In the genomic region with DNA sequence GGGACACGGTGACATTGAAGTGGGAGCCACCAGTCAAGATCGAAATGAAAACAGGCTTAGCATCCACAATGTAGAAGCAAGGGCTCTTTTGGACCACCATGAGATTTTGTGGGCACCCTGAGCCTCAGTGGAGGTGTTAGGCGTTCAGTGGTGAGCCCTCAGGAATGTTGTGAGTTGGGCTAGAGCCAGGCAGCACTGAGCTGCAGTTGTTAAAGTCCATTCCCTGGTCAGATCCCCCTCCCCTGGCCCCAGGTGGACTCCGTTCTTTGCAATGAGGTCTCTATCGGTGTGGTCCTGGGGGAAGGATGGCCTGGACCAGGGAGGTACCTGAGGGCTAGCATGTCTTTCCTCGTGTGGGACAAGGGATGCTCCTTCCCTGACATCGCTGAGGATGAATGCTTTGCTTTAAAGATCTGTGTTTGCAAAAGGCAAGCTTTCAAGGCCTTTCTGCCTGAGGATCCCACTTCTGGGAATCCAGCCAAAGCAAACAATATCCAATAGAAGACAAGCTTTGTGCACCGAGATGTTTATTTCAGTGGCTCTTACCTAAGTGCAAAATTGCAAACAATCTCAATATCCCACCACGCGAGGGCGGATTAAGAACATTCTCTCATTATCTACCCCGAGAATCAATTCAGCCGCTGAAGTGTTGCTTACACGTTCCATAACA, we compare ENCODE assay signal across 14 mouse cellular contexts.
DNase-seq lines count a peak whose midpoint lies in the region; ATAC-seq lines count a peak whose summit lies in the region.
"Had no signal": no experiment of that assay in that cellular context is flagged by ENCODE, and none has a peak within 500 bp of the region (broad histone marks: within the 10 kb centered on the region; RNA-seq: fewer than 3 reads in every experiment).

No protein-coding gene starts in this region.

- 52% methylated on average over 14 of the region's 14 CpGs for WGBS in forebrain, embryonic 14.5 days
- WGBS in forebrain, embryonic 12.5 days: 72% methylated on average over 14 of the region's 14 CpGs
- 55% methylated on average over 14 of the region's 14 CpGs for WGBS in limb, embryonic 13.5 days
- WGBS in limb, embryonic 10.5 days: 91% methylated on average over 14 of the region's 14 CpGs
- WGBS in embryonic facial prominence, embryonic 14.5 days: 40% methylated on average over 14 of the region's 14 CpGs

- no peak overlapping the region for H3K9ac ChIP-seq in forebrain, embryonic 14.5 days (ENCODE audit: low read length)
- no peak overlapping the region for H3K9ac ChIP-seq in forebrain, embryonic 12.5 days
- no peak overlapping the region for H3K9ac ChIP-seq in limb, embryonic 13.5 days
- no peak overlapping the region for H3K9ac ChIP-seq in embryonic facial prominence, embryonic 14.5 days (ENCODE audit: low read depth, low read length)
- H3K9ac ChIP-seq: hindbrain, embryonic 15.5 days; liver, embryonic 12.5 days; neural tube, embryonic 13.5 days had no signal

- H3K27ac ChIP-seq in forebrain, embryonic 14.5 days (ENCODE audit: low read depth, low read length): no peak overlapping the region
- no peak overlapping the region for H3K27ac ChIP-seq in forebrain, embryonic 12.5 days
- H3K27ac ChIP-seq in limb, embryonic 13.5 days: peak overlapping the region; percentile 71; the same call in 1 of the 2 replicates
- no peak overlapping the region for H3K27ac ChIP-seq in limb, embryonic 10.5 days
- peak overlapping the region; percentile 61 for H3K27ac ChIP-seq in embryonic facial prominence, embryonic 14.5 days (replicated peaks; ENCODE audit: low read depth, low read length)
- H3K27ac ChIP-seq: hindbrain, embryonic 15.5 days; liver, embryonic 12.5 days; neural tube, embryonic 13.5 days had no signal

- H3K9me3 ChIP-seq in forebrain, embryonic 14.5 days (replicated peaks; ENCODE audit: control insufficient read depth, low read length): no peaks in the 10 kb centered on the region
- no peaks in the 10 kb centered on the region for H3K9me3 ChIP-seq in forebrain, embryonic 12.5 days
- H3K9me3 ChIP-seq in limb, embryonic 13.5 days: no peaks in the 10 kb centered on the region
- no peaks in the 10 kb centered on the region for H3K9me3 ChIP-seq in limb, embryonic 10.5 days (replicated peaks)
- no peaks in the 10 kb centered on the region for H3K9me3 ChIP-seq in embryonic facial prominence, embryonic 14.5 days (ENCODE audit: control insufficient read depth, low read length)
- H3K9me3 ChIP-seq: hindbrain, embryonic 15.5 days; liver, embryonic 12.5 days; neural tube, embryonic 13.5 days had no signal

- no peak overlapping the region for H3K4me3 ChIP-seq in forebrain, embryonic 14.5 days (ENCODE audit: low read depth, low read length)
- H3K4me3 ChIP-seq in forebrain, embryonic 12.5 days (replicated peaks): no peak overlapping the region
- H3K4me3 ChIP-seq in limb, embryonic 13.5 days: no peak overlapping the region
- no peak overlapping the region for H3K4me3 ChIP-seq in limb, embryonic 10.5 days
- H3K4me3 ChIP-seq in embryonic facial prominence, embryonic 14.5 days (ENCODE audit: low read depth, low read length): no peak overlapping the region
- H3K4me3 ChIP-seq: hindbrain, embryonic 15.5 days; liver, embryonic 12.5 days; neural tube, embryonic 13.5 days had no signal

- peak; percentile 52 for DNase-seq in forebrain, embryonic 14.5 days (ENCODE audit: low spot score)
- DNase-seq in limb, embryonic 10.5 days (ENCODE audit: low spot score): no peak
- peak; percentile 71 for DNase-seq in Muller cell, postnatal 12 days (ENCODE audit: inconsistent ontology term)
- DNase-seq in embryonic facial prominence, embryonic 14.5 days (ENCODE audit: low spot score): peak; percentile 94
- no peak for DNase-seq in thymus, postnatal 0 days (ENCODE audit: low spot score)
- no peak for DNase-seq in layer of hippocampus, adult 18-20 months (ENCODE audit: low spot score in 2 of 2)
- DNase-seq: cerebellum, postnatal 10 days; heart, adult 18-20 months had no signal

- H3K27me3 ChIP-seq in forebrain, embryonic 14.5 days (replicated peaks; ENCODE audit: control insufficient read depth, insufficient read depth, low read length): no peaks in the 10 kb centered on the region
- no peaks in the 10 kb centered on the region for H3K27me3 ChIP-seq in forebrain, embryonic 12.5 days
- peaks cover 6% of the 10 kb centered on the region; the same call in 1 of the 2 replicates for H3K27me3 ChIP-seq in limb, embryonic 13.5 days
- H3K27me3 ChIP-seq in limb, embryonic 10.5 days (ENCODE audit: low read depth, poor library complexity, severe bottlenecking): no peaks in the 10 kb centered on the region
- no peaks in the 10 kb centered on the region for H3K27me3 ChIP-seq in embryonic facial prominence, embryonic 14.5 days (replicated peaks; ENCODE audit: control insufficient read depth, insufficient read depth, low read length)
- H3K27me3 ChIP-seq: hindbrain, embryonic 15.5 days; liver, embryonic 12.5 days; neural tube, embryonic 13.5 days had no signal

- H3K36me3 ChIP-seq in forebrain, embryonic 14.5 days (ENCODE audit: control insufficient read depth, insufficient read depth, low read length): no peaks in the 10 kb centered on the region
- no peaks in the 10 kb centered on the region for H3K36me3 ChIP-seq in forebrain, embryonic 12.5 days (replicated peaks)
- H3K36me3 ChIP-seq in limb, embryonic 13.5 days: no peaks in the 10 kb centered on the region
- no peaks in the 10 kb centered on the region for H3K36me3 ChIP-seq in limb, embryonic 10.5 days
- no peaks in the 10 kb centered on the region for H3K36me3 ChIP-seq in embryonic facial prominence, embryonic 14.5 days (ENCODE audit: control insufficient read depth, insufficient read depth, low read length)
- H3K36me3 ChIP-seq: G1E; hindbrain, embryonic 15.5 days; liver, embryonic 12.5 days; neural tube, embryonic 13.5 days had no signal

- no peak for ATAC-seq in forebrain, embryonic 14.5 days
- ATAC-seq in forebrain, embryonic 12.5 days (ENCODE audit: low FRiP score): no peak
- peak; percentile 84 for ATAC-seq in limb, embryonic 13.5 days (ENCODE audit: low FRiP score, low read depth)
- peak; percentile 62 for ATAC-seq in embryonic facial prominence, embryonic 14.5 days (ENCODE audit: low read depth)
- ATAC-seq: liver, embryonic 12.5 days had no signal

- H3K4me1 ChIP-seq in forebrain, embryonic 14.5 days (ENCODE audit: control insufficient read depth, insufficient read depth, low read length): no peaks in the 10 kb centered on the region
- H3K4me1 ChIP-seq in forebrain, embryonic 12.5 days: no peaks in the 10 kb centered on the region
- peaks cover 25% of the 10 kb centered on the region for H3K4me1 ChIP-seq in limb, embryonic 13.5 days
- H3K4me1 ChIP-seq in limb, embryonic 10.5 days: no peaks in the 10 kb centered on the region
- H3K4me1 ChIP-seq in embryonic facial prominence, embryonic 14.5 days (ENCODE audit: control insufficient read depth, insufficient read depth, low read length): peaks cover 16% of the 10 kb centered on the region
- H3K4me1 ChIP-seq: hindbrain, embryonic 15.5 days; liver, embryonic 12.5 days had no signal

- no peak overlapping the region for H3K4me2 ChIP-seq in forebrain, embryonic 14.5 days (ENCODE audit: low read length)
- H3K4me2 ChIP-seq in forebrain, embryonic 12.5 days: no peak overlapping the region
- H3K4me2 ChIP-seq in limb, embryonic 13.5 days (replicated peaks): peak overlapping the region; percentile 17; the same call in 1 of the 2 replicates
- no peak overlapping the region for H3K4me2 ChIP-seq in embryonic facial prominence, embryonic 14.5 days (ENCODE audit: low read depth, low read length)
- H3K4me2 ChIP-seq: hindbrain, embryonic 15.5 days; liver, embryonic 12.5 days; neural tube, embryonic 13.5 days had no signal

Comparison
In these comparisons a context has a peak if more than half of its experiments do, and no peak if none do; other contexts are left out.
1. H3K27ac ChIP-seq: peak in limb, embryonic 13.5 days (single experiment) and embryonic facial prominence, embryonic 14.5 days (single experiment); none in forebrain, embryonic 14.5 days (single experiment), forebrain, embryonic 12.5 days (single experiment) and limb, embryonic 10.5 days (single experiment).
2. ATAC-seq: peak in limb, embryonic 13.5 days (single experiment) and embryonic facial prominence, embryonic 14.5 days (single experiment); none in forebrain, embryonic 14.5 days (single experiment) and forebrain, embryonic 12.5 days (single experiment).
3. DNase-seq: peak in forebrain, embryonic 14.5 days (single experiment), Muller cell, postnatal 12 days (single experiment) and embryonic facial prominence, embryonic 14.5 days (single experiment); none in limb, embryonic 10.5 days (single experiment), thymus, postnatal 0 days (single experiment) and layer of hippocampus, adult 18-20 months (0 of 2).